Mouse (Mus musculus) embryonic fibroblast, embryonic 13.5 days (primary cell): Measurements from ENCODE around the gene Sec63.

Experiments used
- CTCF ChIP-seq: IDR thresholded peaks from 2 replicates; pipeline ENCODE4 v1.5.1; 2011; ENCODE audit warnings: mild to moderate bottlenecking, control low read depth, low read length, moderate library complexity, borderline replicate concordance; ENCODE audit not compliant: insufficient read depth
- POLR2A ChIP-seq: IDR thresholded peaks from 2 replicates; pipeline ENCODE4 v1.6.1; 2011; ENCODE audit warnings: low read depth, mild to moderate bottlenecking, control low read depth, low read length, moderate library complexity

DNA sequence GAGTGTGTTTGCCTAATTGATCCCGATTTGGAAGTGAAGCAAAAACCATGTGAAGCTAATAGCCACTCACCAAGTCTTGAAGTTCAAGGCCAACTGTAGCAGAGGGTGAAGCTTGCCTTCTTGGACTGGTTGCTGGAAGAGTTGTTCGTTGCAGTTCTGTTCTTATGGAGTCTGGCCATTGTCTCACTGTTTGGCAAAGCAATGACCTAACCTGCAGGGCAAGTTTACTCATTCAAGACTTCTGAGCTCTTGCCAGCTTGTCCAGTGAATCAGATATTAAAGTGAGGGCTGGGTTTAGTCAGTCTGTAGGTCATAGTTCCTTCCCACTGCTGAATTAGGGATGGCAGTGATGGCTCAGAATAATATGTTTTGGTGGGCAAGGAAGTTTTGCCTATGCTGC is 7.0 kb upstream of the Sec63 start:
- TF ChIP-seq CTCF (no peak), POLR2A (no peak)
